Mouse (Mus musculus): ENCODE results near the gene Cyth4. TPM values are rescaled to one million over a fixed set of nuclear protein-coding genes. Genes with fewer than 3 reads are reported as not detected.

Gene Cyth4
- polyA plus RNA-seq, 1 experiment from 2014 or later, result 5.0 TPM

- Histone ChIP-seq H3K4me3 (no peak overlapping the region), H3K9me3 (no peaks in the 10 kb centered on the region), H3K27ac (no peak overlapping the region), H3K27me3 (ENCODE audit: insufficient read depth, poor library complexity, severe bottlenecking) (no peaks in the 10 kb centered on the region), H3K4me1 (peaks cover 58% of the 10 kb centered on the region), H3K36me3 (no peaks in the 10 kb centered on the region)
- DNase-seq (ENCODE audit: low spot score), result no peak
- 68% methylated on average over 9 of the region's 9 CpGs for WGBS
These were observed 29.2 kb upstream of the Cyth4 start for GRCm38 (mm10) chr15:78567608-78568120.

- WGBS, result 92% methylated on average over 5 of the region's 5 CpGs
- peaks cover 46% of the 10 kb centered on the region for H3K4me1 ChIP-seq
- H3K27ac ChIP-seq, result peak overlapping the region; percentile 85
- no peaks in the 10 kb centered on the region for H3K27me3 ChIP-seq (ENCODE audit: insufficient read depth, poor library complexity, severe bottlenecking)
- H3K4me3 ChIP-seq, result no peak overlapping the region
- no peak for DNase-seq (ENCODE audit: low spot score)
- no peaks in the 10 kb centered on the region for H3K36me3 ChIP-seq
- no peaks in the 10 kb centered on the region for H3K9me3 ChIP-seq
These were observed 26.7 kb upstream of the Cyth4 start for GRCm38 (mm10) chr15:78570170-78570569.

DNA sequence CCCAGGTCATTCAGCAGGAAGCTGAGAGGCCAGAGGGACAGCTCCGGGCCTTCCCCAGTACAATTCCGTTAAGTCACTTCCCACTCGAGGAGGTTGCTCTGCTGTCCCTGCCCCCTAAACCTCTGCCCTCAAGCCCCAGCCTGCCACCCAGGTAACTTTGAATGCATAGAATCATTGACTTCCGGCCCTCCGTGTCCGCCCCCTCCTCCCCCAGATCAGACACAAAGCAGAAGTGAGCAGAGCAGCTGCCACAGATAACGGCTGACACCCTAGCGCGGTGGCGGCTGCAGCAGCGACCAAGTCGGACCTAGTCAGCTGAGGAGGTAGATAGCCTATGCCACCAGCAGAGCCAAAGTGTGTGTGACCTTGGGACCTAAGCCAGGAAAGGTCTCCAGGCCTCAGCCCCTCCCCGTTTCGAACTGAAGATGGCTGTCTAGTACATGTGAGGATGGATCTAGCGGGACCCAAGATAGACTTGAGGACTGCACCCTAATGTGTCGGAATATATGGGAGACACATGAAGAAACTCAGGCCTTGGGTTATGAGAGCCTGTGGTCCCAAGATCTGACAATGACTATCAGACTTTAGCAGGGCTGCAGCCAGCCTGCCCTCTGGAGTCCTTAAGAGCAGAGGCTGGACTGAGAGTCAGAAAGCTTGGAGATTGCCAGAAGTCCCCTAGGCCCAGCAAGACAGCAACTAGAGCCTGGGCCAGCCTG is 25.1 kb upstream of the Cyth4 start:
- H3K27ac ChIP-seq, result peak overlapping the region; percentile 85
- WGBS, result 25% methylated on average over 16 of the region's 16 CpGs

DNA sequence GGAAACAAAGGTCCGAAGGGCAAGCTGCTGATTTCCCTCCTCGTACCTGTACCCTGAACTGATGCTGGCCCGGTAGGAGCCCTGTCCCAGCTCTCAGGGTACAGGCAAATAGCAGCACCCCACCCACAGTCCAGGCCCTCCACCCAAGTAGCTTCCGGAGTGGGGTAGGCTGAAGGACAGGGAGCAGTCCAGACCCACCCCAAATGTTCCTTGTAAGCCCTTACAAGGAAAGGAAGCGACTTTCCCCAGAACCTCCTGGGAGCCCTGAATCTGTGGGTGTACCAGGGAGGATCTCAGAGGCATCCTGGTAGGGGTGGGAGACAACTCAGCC is 24.6 kb upstream of the Cyth4 start:
- H3K4me3 ChIP-seq, result no peak overlapping the region
- H3K27ac ChIP-seq, result peak overlapping the region; percentile 85
- H3K9me3 ChIP-seq, result no peaks in the 10 kb centered on the region
- H3K4me1 ChIP-seq, result peaks cover 32% of the 10 kb centered on the region
- 78% methylated on average over 5 of the region's 5 CpGs for WGBS
- no peaks in the 10 kb centered on the region for H3K36me3 ChIP-seq
- no peaks in the 10 kb centered on the region for H3K27me3 ChIP-seq (ENCODE audit: insufficient read depth, poor library complexity, severe bottlenecking)
- DNase-seq (ENCODE audit: low spot score), result no peak

More for the DNA sequence above, 25.1 kb upstream of the Cyth4 start:
- no peaks in the 10 kb centered on the region for H3K9me3 ChIP-seq
- peak overlapping the region; percentile 22; the same call in 1 of the 2 replicates for H3K4me3 ChIP-seq
- H3K4me1 ChIP-seq, result peaks cover 33% of the 10 kb centered on the region
- H3K27me3 ChIP-seq (ENCODE audit: insufficient read depth, poor library complexity, severe bottlenecking), result no peaks in the 10 kb centered on the region
- DNase-seq (ENCODE audit: low spot score), result peak; percentile 94
- H3K36me3 ChIP-seq, result no peaks in the 10 kb centered on the region

- DNase-seq (ENCODE audit: low spot score), result no peak
- Histone ChIP-seq H3K27me3 (ENCODE audit: insufficient read depth, poor library complexity, severe bottlenecking) (no peaks in the 10 kb centered on the region), H3K9me3 (no peaks in the 10 kb centered on the region), H3K4me1 (peaks cover 29% of the 10 kb centered on the region), H3K4me3 (peak within 1 kb of the TSS; percentile 22; the same call in 1 of the 2 replicates), H3K36me3 (no peaks in the 10 kb centered on the region), H3K27ac (peak within 1 kb of the TSS; percentile 85)
- WGBS, result 73% methylated on average over 8 of the region's 8 CpGs
These were observed 24.0 kb upstream of the Cyth4 start, which contains the start of gene Rac2 for GRCm38 (mm10) chr15:78572658-78573397. TSS of gene Rac2 (minus strand) at chr15:78572783.

GRCm38 (mm10) chr15:78576284-78576810 is 20.5 kb upstream of the Cyth4 start:
- Histone ChIP-seq H3K4me3 (no peak overlapping the region), H3K36me3 (no peaks in the 10 kb centered on the region), H3K4me1 (peaks cover 37% of the 10 kb centered on the region), H3K9me3 (no peaks in the 10 kb centered on the region), H3K27ac (no peak overlapping the region), H3K27me3 (ENCODE audit: insufficient read depth, poor library complexity, severe bottlenecking) (no peaks in the 10 kb centered on the region)
- WGBS, result 52% methylated on average over 4 of the region's 4 CpGs
- no peak for DNase-seq (ENCODE audit: low spot score)

DNA sequence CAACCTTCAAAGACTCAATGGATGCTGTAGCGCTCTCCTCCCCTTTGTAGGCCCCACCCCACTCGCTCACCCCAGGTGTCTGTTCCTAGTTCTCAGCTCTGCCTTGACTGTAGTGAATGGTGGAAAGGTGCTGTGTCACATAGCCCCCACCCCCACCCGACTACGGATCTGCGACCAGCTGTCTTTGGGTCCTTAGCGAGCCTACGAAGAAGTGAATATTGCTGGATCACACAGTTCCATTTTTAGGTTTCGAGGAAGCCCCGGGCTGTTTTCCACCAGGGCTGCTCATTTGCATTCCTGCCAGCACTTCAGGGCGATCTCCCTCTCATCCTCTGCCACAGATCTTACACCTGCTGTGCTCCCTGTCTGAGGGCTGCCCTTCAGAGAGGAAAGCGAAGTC is 13.5 kb upstream of the Cyth4 start:
- Histone ChIP-seq H3K9me3 (no peaks in the 10 kb centered on the region), H3K4me1 (peaks cover 22% of the 10 kb centered on the region), H3K27me3 (ENCODE audit: insufficient read depth, poor library complexity, severe bottlenecking) (peaks cover 11% of the 10 kb centered on the region; the same call in 1 of the 2 replicates), H3K4me3 (no peak overlapping the region), H3K27ac (0 out of 2 replicates have a peak overlapping the region, but pooled peaks have one; percentile 16), H3K36me3 (no peaks in the 10 kb centered on the region)
- 21% methylated on average over 11 of the region's 11 CpGs for WGBS
- DNase-seq (ENCODE audit: low spot score), result no peak

DNA sequence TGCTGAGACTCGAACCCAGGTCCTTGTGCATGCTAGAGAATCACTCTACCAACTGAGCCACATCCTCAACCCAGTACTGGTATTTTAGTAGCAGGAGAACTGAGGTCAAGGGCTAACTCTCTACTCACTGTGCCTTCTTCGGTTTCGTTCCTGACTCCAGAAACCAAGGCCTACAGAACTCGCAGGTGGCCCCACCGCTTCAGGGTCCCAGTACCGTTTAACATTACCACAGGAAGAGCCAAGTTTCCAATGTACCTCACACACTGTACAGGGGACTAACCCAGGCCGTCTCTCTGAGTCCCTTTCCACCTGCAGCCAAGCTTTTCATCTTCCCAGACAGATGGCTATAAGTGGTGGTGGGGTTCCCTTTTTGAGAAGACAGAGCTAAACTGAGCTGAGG is 11.4 kb upstream of the Cyth4 start:
- H3K27ac ChIP-seq, result no peak overlapping the region
- H3K36me3 ChIP-seq, result no peaks in the 10 kb centered on the region
- H3K9me3 ChIP-seq, result no peaks in the 10 kb centered on the region
- 86% methylated on average over 7 of the region's 7 CpGs for WGBS
- DNase-seq (ENCODE audit: low spot score), result no peak
- peaks cover 11% of the 10 kb centered on the region; the same call in 1 of the 2 replicates for H3K27me3 ChIP-seq (ENCODE audit: insufficient read depth, poor library complexity, severe bottlenecking)
- peaks cover 11% of the 10 kb centered on the region for H3K4me1 ChIP-seq
- no peak overlapping the region for H3K4me3 ChIP-seq

GRCm38 (mm10) chr15:78587050-78587994 is 9.5 kb upstream of the Cyth4 start:
- Histone ChIP-seq H3K4me3 (no peak overlapping the region), H3K9me3 (no peaks in the 10 kb centered on the region), H3K27me3 (ENCODE audit: insufficient read depth, poor library complexity, severe bottlenecking) (peaks cover 14% of the 10 kb centered on the region), H3K27ac (no peak overlapping the region), H3K36me3 (no peaks in the 10 kb centered on the region), H3K4me1 (0 out of 2 replicates have a peak, but pooled peaks cover 4% of the 10 kb centered on the region)
- DNase-seq (ENCODE audit: low spot score), result peak; percentile 85
- 53% methylated on average over 18 of the region's 18 CpGs for WGBS

DNA sequence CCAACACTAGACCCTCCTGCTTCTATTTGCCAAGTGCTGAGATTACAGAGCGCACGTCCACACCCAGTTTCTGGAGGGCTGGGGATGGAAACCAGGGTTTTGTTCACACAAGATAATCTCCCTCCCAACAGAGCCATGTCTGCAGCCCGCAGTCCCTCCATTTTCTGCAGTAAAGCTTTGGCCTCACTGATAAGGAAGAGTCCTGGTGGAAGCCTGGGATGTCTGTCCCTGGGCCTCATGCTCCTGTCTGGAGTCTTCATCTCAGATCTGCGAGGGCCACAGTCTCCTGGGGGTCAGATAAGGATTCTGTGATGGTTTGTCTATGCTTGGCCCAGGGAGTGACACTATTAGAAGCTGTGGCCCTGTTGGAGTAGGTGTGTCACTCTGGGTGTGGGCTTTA is 8.8 kb upstream of the Cyth4 start:
- no peak for DNase-seq (ENCODE audit: low spot score)
- WGBS, result 52% methylated on average over 4 of the region's 4 CpGs
- no peak overlapping the region for H3K27ac ChIP-seq
- peaks cover 15% of the 10 kb centered on the region for H3K27me3 ChIP-seq (ENCODE audit: insufficient read depth, poor library complexity, severe bottlenecking)
- H3K4me3 ChIP-seq, result no peak overlapping the region
- H3K9me3 ChIP-seq, result no peaks in the 10 kb centered on the region
- H3K36me3 ChIP-seq, result no peaks in the 10 kb centered on the region
- H3K4me1 ChIP-seq, result 0 out of 2 replicates have a peak, but pooled peaks cover 8% of the 10 kb centered on the region

GRCm38 (mm10) chr15:78588900-78589299 is 7.9 kb upstream of the Cyth4 start:
- Histone ChIP-seq H3K9me3 (no peaks in the 10 kb centered on the region), H3K27ac (no peak overlapping the region), H3K27me3 (ENCODE audit: insufficient read depth, poor library complexity, severe bottlenecking) (peaks cover 10% of the 10 kb centered on the region), H3K4me1 (0 out of 2 replicates have a peak, but pooled peaks cover 8% of the 10 kb centered on the region), H3K4me3 (no peak overlapping the region), H3K36me3 (no peaks in the 10 kb centered on the region)
- DNase-seq (ENCODE audit: low spot score), result no peak
- WGBS, result 85% methylated on average over 4 of the region's 4 CpGs

DNA sequence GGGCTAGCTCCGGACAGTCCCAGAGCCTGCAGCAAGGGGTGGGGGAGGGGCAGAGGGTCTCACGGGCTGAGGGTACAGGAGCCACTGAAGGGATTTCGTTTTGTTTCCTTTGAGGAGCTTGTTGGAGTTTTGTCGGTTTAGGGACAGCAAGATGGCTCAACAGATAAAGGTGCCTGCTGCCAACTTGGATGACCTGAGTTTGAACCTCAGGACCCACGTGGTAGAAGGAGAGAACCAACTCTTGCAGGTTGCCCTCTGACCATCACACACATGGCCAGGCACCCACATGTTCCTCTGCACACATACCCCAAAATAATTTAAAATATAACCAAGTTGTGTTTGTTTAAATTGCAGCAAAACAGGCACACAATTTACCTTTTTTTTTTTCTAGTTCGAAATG is 6.9 kb upstream of the Cyth4 start:
- 0 out of 2 replicates have a peak, but pooled peaks cover 8% of the 10 kb centered on the region for H3K4me1 ChIP-seq
- no peaks in the 10 kb centered on the region for H3K36me3 ChIP-seq
- 64% methylated on average over 6 of the region's 6 CpGs for WGBS

More for the DNA sequence above, 6.9 kb upstream of the Cyth4 start:
- H3K4me3 ChIP-seq, result no peak overlapping the region
- DNase-seq (ENCODE audit: low spot score), result no peak
- H3K27ac ChIP-seq, result no peak overlapping the region
- peaks cover 10% of the 10 kb centered on the region for H3K27me3 ChIP-seq (ENCODE audit: insufficient read depth, poor library complexity, severe bottlenecking)
- H3K9me3 ChIP-seq, result no peaks in the 10 kb centered on the region

Measured in heart, embryonic 10.5 days (tissue).